Mouse (Mus musculus) intestine, embryonic 16.5 days (tissue): ENCODE measurements around the gene Pak7. TPM values are rescaled to one million over a fixed set of nuclear protein-coding genes. Genes with fewer than 3 reads are reported as not detected.

Source experiments
- ATAC-seq: fragments of 200-750 bp; cut with Nextera tagmentation; 2 replicates; pipeline ENCODE4 v1.8.0; 2017; ENCODE audit warnings: moderate TSS enrichment, moderate library complexity
- H3K27ac ChIP-seq: fragments of 300-500 bp; sonication (generic); 2 replicates; pipeline ENCODE4 v1.5.1; 2014; ENCODE audit warnings: mild to moderate bottlenecking, low read length
- H3K27me3 ChIP-seq: fragments of 300-500 bp; sonication (generic); replicated peaks from 2 replicates; pipeline ENCODE4 v1.6.1; 2014; ENCODE audit warnings: low read length, control low read depth, mixed read lengths; ENCODE audit not compliant: control insufficient read depth, insufficient read depth
- H3K36me3 ChIP-seq: fragments of 300-500 bp; sonication (generic); 2 replicates; pipeline ENCODE4 v1.6.1; 2014; ENCODE audit warnings: low read length, control low read depth; ENCODE audit not compliant: control insufficient read depth, insufficient read depth
- H3K4me1 ChIP-seq: fragments of 300-500 bp; sonication (generic); 2 replicates; pipeline ENCODE4 v1.6.1; 2014; ENCODE audit warnings: low read length, control low read depth, mixed read lengths; ENCODE audit not compliant: control insufficient read depth, insufficient read depth
- H3K4me2 ChIP-seq: fragments of 300-500 bp; sonication (generic); 2 replicates; pipeline ENCODE4 v1.6.1; 2014; ENCODE audit warnings: low read depth, low read length, control low read depth
- H3K4me3 ChIP-seq: fragments of 300-500 bp; sonication (generic); 2 replicates; pipeline ENCODE4 v1.5.1; 2014; ENCODE audit warnings: mild to moderate bottlenecking, low read length
- H3K9ac ChIP-seq: fragments of 300-500 bp; sonication (generic); 2 replicates; pipeline ENCODE4 v1.6.1; 2014; ENCODE audit warnings: low read depth, low read length
- H3K9me3 ChIP-seq: fragments of 300-500 bp; sonication (generic); 2 replicates; pipeline ENCODE4 v1.6.1; 2016; ENCODE audit warnings: low read length, control low read depth; ENCODE audit not compliant: control insufficient read depth
- WGBS: fragments of 180-500 bp; shearing (Covaris S2); extraction: QIAGEN DNeasy Blood & Tissue Kit; methylation state at CpG from one replicate; pipeline ENCODE4 v1.1.7; 2014; 5-methylcytosine and 5-hydroxymethylcytosine counted together
- polyA plus RNA-seq: library from polyadenylated mRNA; unstranded; fragments of >200 nt; fragmentation: Nextera tagmentation; extraction: Ambion mirVana; gene quantifications from 2 replicates; pipeline ENCODE4 v1.2.1, GENCODE M21; 2015

The Pak7 gene
- polyA plus RNA-seq, 1 experiment from 2014 or later, result 0.44 TPM

DNA sequence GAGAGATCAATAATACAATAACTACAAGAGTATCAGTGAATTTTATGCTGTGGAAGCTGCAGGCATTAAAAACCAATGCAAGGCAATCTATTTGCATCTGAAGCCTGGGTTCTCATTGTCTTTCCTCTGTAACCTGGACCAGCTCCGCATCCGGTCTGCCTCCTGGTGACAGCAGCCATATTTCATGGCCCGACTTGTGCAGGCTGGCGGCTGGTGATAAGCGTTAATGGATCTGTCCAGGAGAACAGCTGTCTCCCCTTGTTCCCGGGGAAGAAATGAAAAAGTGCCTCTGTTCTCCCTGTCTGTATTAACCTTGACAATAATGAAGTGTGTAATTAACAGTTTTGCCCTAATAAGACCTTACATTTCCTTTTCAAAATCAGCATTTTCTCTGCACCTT lies 265.9 kb downstream of the Pak7 start:
- Histone ChIP-seq H3K27ac (no peak overlapping the region), H3K4me2 (no peak overlapping the region), H3K27me3 (no peaks in the 10 kb centered on the region), H3K36me3 (no peaks in the 10 kb centered on the region), H3K9ac (no peak overlapping the region), H3K9me3 (no peaks in the 10 kb centered on the region), H3K4me3 (no peak overlapping the region), H3K4me1 (no peaks in the 10 kb centered on the region)
- ATAC-seq, result no peak
- 27% methylated on average over 6 of the region's 6 CpGs for WGBS

DNA sequence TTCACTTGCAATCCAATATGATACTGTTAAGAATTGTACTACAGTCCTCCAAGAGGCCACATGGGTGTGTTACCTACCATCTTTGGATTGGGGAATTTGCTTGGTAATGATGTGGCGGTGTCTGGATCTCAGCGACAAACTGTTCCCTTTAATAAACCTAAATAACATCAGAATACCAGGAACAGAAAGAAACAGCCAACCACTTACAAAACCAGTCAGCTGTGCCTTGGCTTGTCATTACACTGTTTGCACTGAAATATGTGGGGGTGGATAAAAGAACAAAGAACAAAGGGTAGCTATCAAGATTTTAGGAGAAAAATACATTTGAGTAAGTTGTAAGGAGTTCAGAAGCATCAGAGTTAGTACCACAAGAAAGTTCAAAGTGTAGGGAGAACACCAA lies 269.8 kb downstream of the Pak7 start:
- Histone ChIP-seq H3K9ac (no peak overlapping the region), H3K4me1 (no peaks in the 10 kb centered on the region), H3K36me3 (no peaks in the 10 kb centered on the region), H3K27ac (no peak overlapping the region), H3K4me2 (no peak overlapping the region), H3K4me3 (no peak overlapping the region), H3K27me3 (no peaks in the 10 kb centered on the region), H3K9me3 (no peaks in the 10 kb centered on the region)
- ATAC-seq, result no peak
- 94% methylated on average over 2 of the region's 2 CpGs for WGBS

DNA sequence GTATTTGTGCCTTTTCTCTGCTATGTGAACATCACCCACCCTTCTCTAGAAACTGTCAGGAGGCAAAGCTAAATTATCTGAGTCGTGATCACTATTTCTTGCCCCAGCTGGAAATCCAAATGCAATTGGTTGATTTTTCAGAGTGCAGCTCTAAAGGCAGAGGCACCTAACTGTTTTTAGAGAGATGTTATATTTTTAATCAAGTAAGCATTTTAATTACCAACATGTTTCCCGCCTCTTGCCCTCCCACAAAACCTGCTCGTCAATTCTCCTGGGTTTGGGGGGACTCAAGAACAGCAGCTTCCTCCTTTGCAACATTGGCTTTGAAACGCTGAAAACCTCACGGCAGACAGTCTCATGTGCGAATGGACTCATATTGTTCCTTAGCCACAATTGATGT lies 274.4 kb downstream of the Pak7 start:
- H3K4me3 ChIP-seq, result no peak overlapping the region

DNA sequence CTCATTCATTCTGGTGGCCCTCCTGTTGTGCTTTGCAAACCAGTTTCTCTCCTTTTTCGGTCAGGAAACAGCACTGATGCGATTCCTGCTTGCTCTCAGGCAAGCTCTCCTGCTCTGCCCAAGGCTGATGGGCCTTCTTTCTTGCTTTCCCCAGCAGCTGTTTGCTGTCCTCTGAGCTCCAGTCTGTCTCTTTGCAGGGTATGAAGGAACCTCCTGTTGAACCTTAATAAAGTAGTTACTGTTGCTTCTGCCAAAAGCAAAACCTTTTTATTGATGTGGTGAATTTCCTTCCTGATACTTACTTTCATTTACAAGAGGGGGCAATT lies 278.8 kb downstream of the Pak7 start:
- no peak overlapping the region for H3K4me2 ChIP-seq
- 17% methylated on average over 2 of the region's 2 CpGs for WGBS
- no peaks in the 10 kb centered on the region for H3K9me3 ChIP-seq
- H3K36me3 ChIP-seq, result no peaks in the 10 kb centered on the region
- no peak overlapping the region for H3K4me3 ChIP-seq
- H3K27me3 ChIP-seq, result no peaks in the 10 kb centered on the region
- no peaks in the 10 kb centered on the region for H3K4me1 ChIP-seq
- no peak overlapping the region for H3K9ac ChIP-seq
- H3K27ac ChIP-seq, result no peak overlapping the region
- ATAC-seq, result no peak

More for the DNA sequence above, 274.4 kb downstream of the Pak7 start:
- Histone ChIP-seq H3K9ac (no peak overlapping the region), H3K27ac (no peak overlapping the region), H3K9me3 (no peaks in the 10 kb centered on the region), H3K4me2 (no peak overlapping the region), H3K36me3 (no peaks in the 10 kb centered on the region), H3K4me1 (no peaks in the 10 kb centered on the region), H3K27me3 (no peaks in the 10 kb centered on the region)
- no peak for ATAC-seq
- WGBS, result 79% methylated on average over 6 of the region's 6 CpGs

DNA sequence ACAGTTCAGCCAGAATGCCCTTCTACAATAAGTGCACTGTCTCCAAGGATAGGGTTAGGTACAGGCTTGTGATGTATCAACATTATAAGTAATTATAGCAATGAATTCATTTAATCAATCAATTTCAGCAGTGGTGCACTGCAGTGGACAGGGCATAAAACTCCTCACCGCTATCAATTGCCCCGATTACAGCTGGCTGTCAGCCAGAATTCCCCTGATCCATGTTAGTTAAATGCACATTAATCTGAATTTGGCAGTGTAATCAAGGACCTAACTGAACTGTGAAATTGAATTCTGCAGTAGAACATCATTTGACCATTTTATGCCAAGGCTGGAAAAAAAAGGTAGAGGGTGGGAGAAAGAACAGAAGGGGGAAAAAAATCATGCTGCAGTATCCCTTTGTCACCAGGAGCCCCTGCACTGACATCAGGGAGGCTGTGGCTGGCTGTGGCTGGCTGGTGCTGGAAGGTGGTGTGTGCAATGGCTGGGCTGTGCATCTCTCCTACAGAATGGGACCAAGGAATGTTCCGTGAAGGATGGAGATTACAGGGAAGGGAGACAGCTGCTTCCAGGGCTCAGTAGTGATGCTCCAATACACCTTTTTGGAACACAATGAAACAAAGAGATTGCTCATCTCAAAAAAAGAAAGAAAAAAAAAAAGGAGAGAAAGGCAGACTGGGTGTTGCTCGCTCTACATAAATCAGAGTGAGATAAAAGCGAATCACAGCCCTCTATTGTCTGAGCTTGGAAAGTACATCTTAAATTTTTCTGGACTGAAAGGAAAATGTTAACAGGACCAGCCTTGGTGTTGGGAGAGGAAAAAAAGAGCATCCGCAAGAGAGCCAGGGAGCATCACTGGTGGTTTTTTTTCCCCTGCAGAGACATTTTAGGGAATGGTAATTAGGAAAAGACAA lies 279.4 kb downstream of the Pak7 start:
- Histone ChIP-seq H3K4me1 (no peaks in the 10 kb centered on the region), H3K27ac (no peak overlapping the region), H3K27me3 (no peaks in the 10 kb centered on the region), H3K9ac (no peak overlapping the region), H3K4me2 (no peak overlapping the region), H3K9me3 (no peaks in the 10 kb centered on the region), H3K4me3 (no peak overlapping the region), H3K36me3 (no peaks in the 10 kb centered on the region)
- WGBS, result 42% methylated on average over 6 of the region's 6 CpGs
- ATAC-seq, result no peak

DNA sequence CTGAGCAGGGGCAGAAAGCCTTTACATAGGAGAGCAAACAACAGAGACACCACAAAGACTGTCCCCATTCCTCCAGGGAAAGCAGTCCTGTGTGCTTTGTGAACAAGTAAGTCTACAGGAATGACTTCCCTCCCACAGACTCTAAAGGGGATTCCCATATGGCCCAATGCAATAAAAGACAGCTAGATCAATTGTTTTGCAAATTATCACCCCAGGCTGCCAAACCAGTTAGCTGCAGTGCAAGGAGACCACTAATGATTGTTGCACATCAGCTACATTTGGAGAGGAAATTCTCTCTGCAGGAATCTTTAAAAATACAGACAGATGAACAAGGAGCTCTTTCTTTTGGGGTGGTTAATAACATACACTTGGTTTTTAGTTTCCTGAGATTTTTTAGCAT lies 280.2 kb downstream of the Pak7 start:
- Histone ChIP-seq H3K9me3 (no peaks in the 10 kb centered on the region), H3K9ac (no peak overlapping the region), H3K4me1 (no peaks in the 10 kb centered on the region), H3K4me2 (no peak overlapping the region), H3K27ac (no peak overlapping the region), H3K4me3 (no peak overlapping the region), H3K36me3 (no peaks in the 10 kb centered on the region), H3K27me3 (no peaks in the 10 kb centered on the region)
- ATAC-seq, result no peak

DNA sequence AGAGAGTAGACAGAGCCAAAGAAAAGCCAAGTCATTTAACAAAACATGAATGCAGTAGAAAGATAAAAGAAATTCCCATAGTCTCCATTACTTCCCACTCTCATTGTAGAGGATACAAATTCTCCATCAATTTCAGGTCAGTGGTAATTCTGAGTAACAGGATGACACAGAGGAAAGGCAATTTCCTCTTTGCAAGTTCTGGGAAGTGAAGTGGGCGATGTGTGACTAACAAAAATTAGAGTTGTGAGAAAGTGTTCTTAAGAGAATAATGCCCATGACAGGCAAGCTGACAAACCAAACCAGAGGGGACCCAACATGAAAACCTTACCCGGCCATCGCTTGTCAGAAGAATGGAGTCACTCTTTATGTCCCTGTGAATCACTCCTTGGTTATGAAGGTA lies 290.6 kb downstream of the Pak7 start:
- H3K4me1 ChIP-seq, result no peaks in the 10 kb centered on the region
- no peak overlapping the region for H3K27ac ChIP-seq
- no peaks in the 10 kb centered on the region for H3K27me3 ChIP-seq
- H3K4me2 ChIP-seq, result no peak overlapping the region
- H3K4me3 ChIP-seq, result no peak overlapping the region
- no peaks in the 10 kb centered on the region for H3K9me3 ChIP-seq
- no peak for ATAC-seq
- H3K9ac ChIP-seq, result no peak overlapping the region
- 93% methylated on average over 3 of the region's 3 CpGs for WGBS
- H3K36me3 ChIP-seq, result no peaks in the 10 kb centered on the region

DNA sequence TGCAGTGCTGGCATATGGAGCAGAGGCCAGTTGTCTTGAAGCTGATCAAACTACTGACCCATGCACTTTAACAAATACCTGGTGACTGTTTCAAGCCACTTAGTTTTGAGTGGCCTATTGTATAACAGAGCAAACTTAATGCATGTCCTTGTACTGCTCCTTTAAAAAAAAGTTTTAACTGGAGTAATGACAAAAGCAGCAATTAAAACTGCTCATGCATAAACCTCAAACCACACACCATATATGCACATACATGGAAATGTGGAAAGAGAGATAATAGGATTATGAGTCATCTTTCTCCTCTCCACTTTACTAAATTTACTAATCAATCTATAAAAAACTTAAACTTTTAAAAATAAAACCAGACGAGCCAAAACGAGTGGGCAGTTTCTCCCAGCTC lies 291.8 kb downstream of the Pak7 start:
- no peak for ATAC-seq
- H3K27me3 ChIP-seq, result no peaks in the 10 kb centered on the region
- no peak overlapping the region for H3K27ac ChIP-seq
- H3K4me2 ChIP-seq, result no peak overlapping the region
- H3K9ac ChIP-seq, result no peak overlapping the region
- H3K9me3 ChIP-seq, result no peaks in the 10 kb centered on the region
- H3K36me3 ChIP-seq, result no peaks in the 10 kb centered on the region
- no peaks in the 10 kb centered on the region for H3K4me1 ChIP-seq
- H3K4me3 ChIP-seq, result no peak overlapping the region
- WGBS, result 45% methylated on average over 2 of the region's 2 CpGs

DNA sequence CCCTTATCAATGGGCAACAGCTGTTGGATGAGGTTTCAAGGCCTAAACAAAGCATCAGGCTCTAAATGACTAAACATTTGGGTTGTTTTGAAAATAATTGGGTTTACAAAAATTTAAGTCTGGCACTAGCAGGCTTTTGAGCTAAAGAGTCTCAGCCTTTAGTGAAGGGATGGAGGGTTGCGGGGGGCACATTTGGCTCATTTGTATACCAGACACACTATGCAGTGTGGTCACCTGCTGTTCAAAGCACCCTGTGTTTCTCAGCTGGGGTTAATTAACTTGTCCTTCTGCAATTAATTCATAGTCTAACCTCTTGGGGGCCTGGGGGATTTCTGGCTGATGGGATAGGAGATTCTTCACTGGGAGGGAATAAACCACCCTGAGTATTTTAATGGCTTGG lies 323.4 kb downstream of the Pak7 start:
- WGBS, result 83% methylated on average over 1 of the region's 1 CpGs
- peaks cover 14% of the 10 kb centered on the region for H3K27me3 ChIP-seq
- no peak overlapping the region for H3K9ac ChIP-seq
- H3K4me2 ChIP-seq, result no peak overlapping the region
- no peak overlapping the region for H3K27ac ChIP-seq
- no peaks in the 10 kb centered on the region for H3K36me3 ChIP-seq
- no peaks in the 10 kb centered on the region for H3K9me3 ChIP-seq
- ATAC-seq, result no peak
- no peaks in the 10 kb centered on the region for H3K4me1 ChIP-seq
- H3K4me3 ChIP-seq, result no peak overlapping the region
